Mouse (Mus musculus) ovary, adult 18-20 months (tissue): Measurements from ENCODE around the gene Sema4g.

Experiments used
- DNase-seq: peaks from one replicate; pipeline ENCODE4 v3.0.0; 2022; ENCODE audit warnings: low spot score, mixed read lengths

The Sema4g gene

GRCm38 (mm10) chr19:45003740-45004516, 15.0 kb downstream of the Sema4g start:
- no peak for DNase-seq

GRCm38 (mm10) chr19:45005444-45005843, 16.5 kb downstream of the Sema4g start, which contains the start of gene Twnk:
Gene Twnk, plus strand, starts transcription at chr19:45005663.
- no peak for DNase-seq

- peak; percentile 90 for DNase-seq
Observed at GRCm38 (mm10) chr19:45005957-45006712, 17.2 kb downstream of the Sema4g start, which contains the start of gene Mrpl43. Gene Mrpl43, minus strand, starts transcription at chr19:45006442.

- no peak for DNase-seq
Observed at GRCm38 (mm10) chr19:45007021-45007420, 18.1 kb downstream of the Sema4g start.

GRCm38 (mm10) chr19:45007425-45008191, 18.7 kb downstream of the Sema4g start:
- DNase-seq: no peak

- DNase-seq: no peak
Observed at GRCm38 (mm10) chr19:45010646-45011045, 21.7 kb downstream of the Sema4g start.

- DNase-seq: no peak
Observed at GRCm38 (mm10) chr19:45012219-45012618, 23.3 kb downstream of the Sema4g start.

- DNase-seq: no peak
Observed at GRCm38 (mm10) chr19:45012636-45013035, 23.7 kb downstream of the Sema4g start.

- DNase-seq: no peak
Observed at GRCm38 (mm10) chr19:45013581-45014225, 24.8 kb downstream of the Sema4g start.

GRCm38 (mm10) chr19:45014335-45014971, 25.6 kb downstream of the Sema4g start, which contains the start of gene Lzts2:
Gene Lzts2, plus strand, starts transcription at chr19:45014414.
- DNase-seq: no peak

- DNase-seq: peak; percentile 57
Observed at GRCm38 (mm10) chr19:45014981-45015402, 26.1 kb downstream of the Sema4g start.

GRCm38 (mm10) chr19:45015518-45016281, 26.8 kb downstream of the Sema4g start:
- DNase-seq: peak; percentile 62

- peak; percentile 91 for DNase-seq
Observed at GRCm38 (mm10) chr19:45016341-45017215, 27.7 kb downstream of the Sema4g start.

- DNase-seq: peak; percentile 75
Observed at GRCm38 (mm10) chr19:45017216-45017771, 28.4 kb downstream of the Sema4g start.

- DNase-seq: peak; percentile 88
Observed at GRCm38 (mm10) chr19:45017909-45018308, 29.0 kb downstream of the Sema4g start.

GRCm38 (mm10) chr19:45018351-45018831, 29.5 kb downstream of the Sema4g start:
- DNase-seq: no peak

GRCm38 (mm10) chr19:45020348-45020747, 31.4 kb downstream of the Sema4g start:
- DNase-seq: no peak

GRCm38 (mm10) chr19:45021362-45021761, 32.5 kb downstream of the Sema4g start:
- DNase-seq: no peak

GRCm38 (mm10) chr19:45023993-45024392, 35.1 kb downstream of the Sema4g start:
- DNase-seq: no peak
